Mouse (Mus musculus): ENCODE data around the gene Trir.

GRCm38 (mm10) chr8:84979599-84980421 lies 46.8 kb upstream of the Trir start:
- TF ChIP-seq CTCF (IDR thresholded peaks at IDR 0.05; ENCODE audit: insufficient read depth, low read length) = no peak
- TF ChIP-seq POLR2A (IDR thresholded peaks at IDR 0.05; ENCODE audit: borderline replicate concordance, extremely low read depth, low read depth, low read length) = peak; percentile 52; the same call in 1 of the 2 replicates
